Mouse (Mus musculus): Measurements from ENCODE around the gene Armc6.
"Not testable (repeated sequence)": the region's sequence is repeated elsewhere in the genome, so short reads cannot be mapped to it uniquely, and the experiment has no call there.

The Armc6 gene

GRCm38 (mm10) chr8:70230837-70231236, 3.4 kb downstream of the Armc6 start:
- DNase-seq (ENCODE audit: low spot score), result no peak

DNA sequence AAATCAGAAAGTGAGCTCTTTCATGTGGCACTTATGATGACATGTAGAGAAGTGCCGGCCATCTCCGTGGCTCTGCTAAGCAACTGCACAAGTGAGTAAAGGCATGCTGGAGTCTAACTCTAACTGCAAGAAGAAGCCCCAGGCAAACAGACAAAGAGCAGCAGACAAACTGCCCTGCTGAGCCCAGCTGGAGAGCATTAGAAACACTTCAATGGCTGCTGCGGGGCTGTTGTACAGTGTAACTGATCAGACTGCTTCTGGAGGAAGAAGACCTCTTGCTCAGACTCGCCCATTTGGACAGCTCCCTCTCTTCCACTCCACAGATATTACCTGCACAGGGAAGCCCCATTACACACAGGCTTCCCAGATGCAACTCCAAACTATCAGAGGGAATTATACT, 6.3 kb downstream of the Armc6 start:
- no peak for DNase-seq (ENCODE audit: low spot score)

DNA sequence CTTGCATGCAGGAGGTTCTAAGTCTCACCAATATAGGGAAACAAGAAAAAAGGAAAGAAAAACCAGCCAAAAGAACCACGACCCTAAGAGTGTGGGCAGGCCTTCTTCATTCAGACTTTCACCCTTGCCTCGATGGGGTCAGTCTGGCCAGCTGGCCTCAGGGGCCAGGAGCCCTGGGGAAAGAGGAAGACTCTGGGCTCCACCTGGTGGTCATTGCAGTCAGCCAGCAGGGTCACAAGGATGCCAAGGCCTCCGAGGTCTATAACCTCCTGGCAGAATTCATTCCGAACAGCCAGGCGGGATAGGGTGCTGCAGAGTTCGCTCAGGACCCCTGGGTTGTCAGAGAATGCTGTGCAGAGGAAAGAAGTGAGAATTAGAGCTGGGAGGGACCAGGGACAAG, 10.9 kb downstream of the Armc6 start:
- DNase-seq (ENCODE audit: low spot score), result peak; percentile 82

DNA sequence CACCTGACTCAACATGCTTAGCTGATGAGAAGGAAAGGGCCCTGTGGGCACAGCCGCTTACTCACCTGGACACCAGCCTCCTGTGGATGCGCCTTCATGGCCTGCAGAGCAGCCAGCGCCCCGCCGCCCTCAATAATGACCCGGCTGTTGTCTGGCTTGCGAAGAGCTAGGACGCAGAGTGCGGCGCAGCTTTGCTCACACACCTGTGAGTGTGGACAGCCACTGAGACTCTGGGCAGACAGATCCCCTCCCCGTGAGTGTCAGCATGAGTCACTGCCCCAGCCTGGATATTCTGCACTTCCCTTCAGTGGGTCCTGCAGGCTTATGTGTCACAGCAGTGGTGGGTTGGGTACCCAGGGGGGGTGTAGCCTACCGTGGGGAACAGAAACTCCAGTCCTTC, 12.2 kb downstream of the Armc6 start:
- no peak for DNase-seq (ENCODE audit: low spot score)

GRCm38 (mm10) chr8:70220911-70221310, 13.4 kb downstream of the Armc6 start:
- DNase-seq (ENCODE audit: low spot score), result peak; percentile 78

GRCm38 (mm10) chr8:70220236-70220840, 13.9 kb downstream of the Armc6 start:
- peak; percentile 79 for DNase-seq (ENCODE audit: low spot score)

- no peak for DNase-seq (ENCODE audit: low spot score)
Observed at GRCm38 (mm10) chr8:70219107-70219684, 15.1 kb downstream of the Armc6 start.

DNA sequence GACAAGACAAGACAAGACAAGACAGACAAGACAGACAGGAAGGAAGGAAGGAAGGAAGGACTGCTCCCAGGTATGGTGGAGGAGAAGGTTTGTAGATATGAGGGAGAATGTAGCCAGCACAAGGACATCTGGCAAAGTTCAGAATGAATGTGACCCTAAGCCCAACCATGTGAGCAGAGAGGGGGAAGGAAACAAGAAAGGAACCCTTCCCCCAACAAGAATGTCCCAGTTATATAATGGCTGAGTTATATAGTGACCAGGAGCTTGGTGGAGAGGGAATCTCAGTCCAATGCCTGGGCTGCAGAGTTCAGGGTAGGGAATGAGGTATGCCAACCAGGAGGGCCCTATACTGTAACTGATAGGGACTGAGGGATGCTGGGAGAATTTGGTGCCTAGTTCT, 16.8 kb downstream of the Armc6 start:
- DNase-seq (ENCODE audit: low spot score), result peak; percentile 48

DNA sequence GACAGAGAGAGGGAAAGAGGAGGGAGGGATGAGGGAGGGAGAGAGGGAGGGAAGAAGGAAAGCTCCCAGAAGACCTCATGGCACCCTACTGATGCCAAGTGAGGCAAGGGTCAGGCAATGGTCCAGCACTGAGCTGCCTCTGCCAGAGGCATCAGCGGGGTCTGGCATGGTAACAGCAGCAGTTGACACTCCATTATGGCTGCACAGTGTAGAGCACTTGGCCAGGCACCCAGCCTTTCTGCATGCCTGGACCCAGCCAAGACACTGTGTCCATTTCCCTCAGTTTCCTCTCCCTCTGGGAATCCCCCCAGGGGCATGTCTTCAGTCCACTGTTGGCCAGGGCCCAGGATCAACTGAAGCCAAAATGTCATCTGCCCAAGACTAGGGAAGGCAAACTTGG, 17.7 kb downstream of the Armc6 start:
- DNase-seq (ENCODE audit: low spot score), result peak; percentile 97

DNA sequence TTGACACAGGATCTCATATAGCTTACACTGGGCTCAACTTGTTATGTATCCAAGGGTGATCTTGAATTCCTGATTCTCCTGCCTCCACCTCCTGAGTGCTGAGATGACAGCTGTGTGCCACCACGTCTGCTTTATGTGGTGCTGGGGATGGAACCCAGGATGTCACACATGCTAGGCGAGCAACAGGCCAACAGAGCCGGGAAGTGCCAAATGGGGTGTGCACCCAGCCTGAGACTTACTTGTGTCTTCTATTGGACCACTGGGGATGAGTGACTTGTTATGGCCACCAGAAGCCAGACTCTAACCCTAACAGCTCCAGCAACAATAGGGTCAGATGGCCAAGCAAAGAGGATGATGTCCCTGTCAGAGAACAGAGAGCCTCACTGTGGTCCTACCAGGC, 18.1 kb downstream of the Armc6 start:
- DNase-seq (ENCODE audit: low spot score), result not testable (repeated sequence)

DNA sequence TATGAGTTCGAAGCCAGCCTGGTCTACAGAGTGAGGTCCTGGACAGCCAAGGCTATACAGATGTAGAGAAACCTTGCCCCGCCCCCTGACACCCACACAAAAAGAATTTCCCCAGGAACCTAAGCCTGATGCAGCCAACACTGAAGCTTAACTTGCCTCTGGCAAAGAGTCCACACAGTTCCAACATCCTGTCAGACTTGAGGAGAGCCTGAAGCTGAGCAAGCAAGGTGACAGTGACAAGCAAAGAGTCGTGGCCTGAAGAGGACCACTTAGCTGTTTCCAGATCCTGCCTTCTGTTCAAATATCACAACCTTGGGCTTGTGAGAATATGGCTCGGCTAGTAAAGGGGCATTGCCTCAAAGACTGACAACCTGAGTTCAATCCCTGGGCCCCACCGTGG, 19.2 kb downstream of the Armc6 start:
- DNase-seq (ENCODE audit: low spot score), result peak; percentile 33

DNA sequence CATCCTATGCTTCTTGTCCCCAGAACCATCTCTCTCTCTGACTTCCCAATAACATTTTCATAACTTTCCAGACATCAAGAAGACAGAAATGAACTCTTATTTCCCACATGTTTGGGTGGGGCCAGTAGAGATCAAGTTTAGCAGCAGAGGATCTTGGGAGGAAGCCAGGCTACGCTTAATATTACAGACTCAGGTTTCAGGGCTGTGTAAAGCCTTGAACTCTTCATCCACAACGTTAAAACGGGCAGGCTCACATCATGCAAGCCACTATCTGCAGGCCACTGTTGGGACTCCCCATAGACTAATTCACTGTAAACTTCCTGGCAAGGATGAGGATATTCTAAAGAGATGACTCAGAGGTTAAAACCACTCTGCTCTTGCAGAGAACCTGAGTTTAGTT, 19.9 kb downstream of the Armc6 start:
- peak; percentile 53 for DNase-seq (ENCODE audit: low spot score)

DNA sequence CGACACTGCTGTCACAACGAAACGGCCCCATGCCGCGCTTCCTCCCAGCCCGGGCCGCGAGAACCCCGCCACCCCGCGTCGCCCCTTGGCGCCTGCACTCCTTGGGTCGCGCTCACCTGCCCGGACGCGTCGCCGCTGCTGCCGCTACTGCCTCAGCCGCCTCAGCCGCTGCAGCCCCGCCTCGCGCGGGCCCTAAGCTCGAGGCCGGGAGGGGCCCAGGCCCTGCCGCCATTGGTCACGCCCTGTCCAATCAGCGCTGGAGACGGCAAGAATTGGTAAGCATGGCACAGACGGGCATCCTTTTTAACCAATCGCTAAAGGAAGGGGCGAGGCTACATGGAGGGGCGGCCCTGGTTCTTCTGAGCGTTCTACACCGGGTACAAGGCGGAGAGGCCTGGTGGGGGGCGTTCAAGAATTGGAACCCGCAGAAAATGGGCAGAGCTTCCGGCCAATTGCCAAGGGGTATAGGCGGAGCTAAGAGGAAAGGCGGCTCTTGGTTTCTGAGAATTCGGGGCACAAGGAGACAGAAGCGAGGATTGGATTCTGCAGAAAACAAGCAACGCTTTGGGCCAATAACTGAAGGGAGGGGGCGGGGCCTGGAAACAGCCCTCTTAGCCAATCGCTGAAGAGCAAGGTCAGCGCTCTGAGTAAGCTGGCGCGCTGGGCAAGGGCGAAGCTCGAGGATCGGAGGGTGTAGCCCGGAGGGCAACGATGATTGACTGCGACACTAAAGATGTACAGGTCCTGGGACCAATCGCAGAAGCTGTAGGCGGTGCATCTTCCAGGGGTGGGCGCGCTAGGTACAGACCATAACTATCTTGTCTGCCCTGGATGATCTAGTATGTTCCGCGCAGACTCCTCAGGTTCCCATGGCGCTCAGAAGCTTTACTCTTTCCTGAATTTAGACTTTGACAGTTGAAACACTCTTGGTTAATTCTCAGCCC, 21.9 kb downstream of the Armc6 start, which contains the start of gene Slc25a42:
Gene Slc25a42 (minus strand): TSS at position 194 of the 944 bp plus-strand sequence.
- peak; percentile 100 for DNase-seq (ENCODE audit: low spot score)

- peak; percentile 43 for DNase-seq (ENCODE audit: low spot score)
Observed at GRCm38 (mm10) chr8:70211726-70212111, 22.5 kb downstream of the Armc6 start.

DNA sequence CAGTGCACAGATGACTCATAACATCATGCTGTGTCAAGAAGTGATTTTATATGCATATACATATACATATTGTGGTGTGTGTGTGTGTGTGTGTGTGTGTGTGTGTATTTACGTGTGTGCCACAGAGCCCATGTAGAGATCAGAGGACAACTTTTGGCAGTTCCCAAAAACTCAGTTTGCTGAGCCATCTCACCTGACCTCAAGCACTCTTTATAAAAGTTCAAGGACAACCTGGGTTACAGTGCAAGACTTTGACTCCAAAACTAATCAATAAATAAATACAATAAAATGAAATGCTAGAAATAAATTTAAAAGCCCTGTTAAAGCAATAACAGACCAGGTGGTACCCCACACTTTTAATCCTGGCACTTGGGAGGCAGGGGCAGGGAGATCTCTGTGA, 23.0 kb downstream of the Armc6 start:
- DNase-seq (ENCODE audit: low spot score), result no peak

GRCm38 (mm10) chr8:70210538-70210937, 23.7 kb downstream of the Armc6 start:
- DNase-seq (ENCODE audit: low spot score), result peak; percentile 38

DNA sequence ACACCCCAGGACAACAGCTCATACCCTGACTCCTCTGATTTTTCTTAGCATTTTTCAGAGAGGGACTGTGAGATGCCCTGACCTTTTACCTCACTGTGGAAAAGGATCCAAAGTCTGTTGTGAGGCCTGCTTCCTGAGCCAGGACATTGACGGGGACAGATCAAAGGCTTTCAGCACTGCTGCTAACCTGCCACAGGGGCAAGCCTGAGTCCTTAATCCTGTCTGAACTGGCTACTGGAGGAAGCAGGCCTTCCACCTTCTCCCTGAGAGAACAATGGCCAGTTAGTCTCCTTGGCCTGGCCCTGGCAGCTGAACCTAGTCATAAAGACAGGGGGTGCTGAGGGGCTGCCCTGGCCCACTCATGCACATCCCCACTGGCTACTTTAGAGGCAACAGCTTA, 26.1 kb downstream of the Armc6 start:
- no peak for DNase-seq (ENCODE audit: low spot score)

GRCm38 (mm10) chr8:70204757-70205156, 29.5 kb downstream of the Armc6 start:
- DNase-seq (ENCODE audit: low spot score), result no peak

GRCm38 (mm10) chr8:70203072-70203471, 31.2 kb downstream of the Armc6 start:
- no peak for DNase-seq (ENCODE audit: low spot score)

DNA sequence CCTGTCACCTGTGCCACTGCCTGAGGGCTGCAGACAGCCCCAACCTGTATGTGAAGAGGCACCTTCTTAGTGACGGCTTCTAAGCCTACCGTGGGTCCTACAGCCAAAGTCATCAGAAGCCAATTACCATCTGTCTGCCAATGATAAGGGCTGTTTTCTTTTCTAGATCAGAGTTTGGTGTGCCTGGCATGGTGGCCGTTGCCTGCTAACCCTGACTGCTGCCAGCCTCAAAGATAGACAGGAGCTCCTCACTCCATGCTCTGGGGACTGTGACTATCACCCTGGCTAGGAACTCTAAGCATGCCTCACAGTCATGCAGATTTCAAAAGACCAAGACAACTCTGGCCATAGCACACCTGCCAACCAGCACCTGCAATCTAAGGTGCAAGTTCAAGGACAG, 32.8 kb downstream of the Armc6 start:
- no peak for DNase-seq (ENCODE audit: low spot score)

- DNase-seq (ENCODE audit: low spot score), result peak; percentile 77
Observed at GRCm38 (mm10) chr8:70200098-70200681, 34.1 kb downstream of the Armc6 start.

DNA sequence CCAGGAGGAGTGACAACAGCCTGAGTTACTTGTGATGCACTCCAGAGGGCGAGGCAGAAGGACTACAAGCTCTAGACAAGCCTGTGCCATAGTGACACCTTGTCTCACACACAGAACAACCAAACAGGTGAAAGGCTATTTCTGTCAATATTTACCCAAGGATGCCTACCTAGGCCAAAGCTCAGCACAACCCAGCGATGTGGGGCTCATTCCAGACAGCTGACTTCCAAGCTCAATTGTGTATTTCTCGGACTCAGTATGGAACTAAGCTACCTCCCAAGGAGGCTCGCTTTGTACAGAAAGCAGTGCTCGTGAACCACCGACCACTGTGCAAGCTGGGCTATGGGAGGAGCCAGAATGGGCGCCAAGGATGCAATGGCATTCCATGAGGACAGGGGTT, 36.7 kb downstream of the Armc6 start:
- no peak for DNase-seq (ENCODE audit: low spot score)

DNA sequence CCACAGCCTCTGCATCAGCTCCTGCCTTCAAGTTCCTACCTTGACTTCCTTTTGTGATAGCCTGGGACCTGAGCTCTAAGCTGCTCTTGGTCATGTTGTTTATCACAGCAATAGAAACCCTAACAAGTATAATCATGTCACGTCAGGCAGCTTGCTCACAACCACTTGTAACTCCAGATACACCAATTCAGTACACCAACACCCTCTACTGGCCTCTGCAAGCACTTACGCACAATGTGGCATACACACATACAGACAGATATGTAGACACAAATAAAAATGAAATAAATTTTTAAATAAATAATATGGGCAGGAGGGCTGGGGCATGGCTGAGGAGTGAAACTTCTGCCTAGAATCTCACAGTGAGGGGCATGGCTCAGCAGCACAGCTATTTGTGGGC, 38.5 kb downstream of the Armc6 start:
- DNase-seq (ENCODE audit: low spot score), result no peak
